Mouse (Mus musculus) lung, postnatal 0 days (tissue): ENCODE measurements around the gene Clca4a.

ENCODE experiments used
- CTCF ChIP-seq: IDR thresholded peaks from 2 replicates; pipeline ENCODE4 v1.5.1; 2016; ENCODE audit warnings: antibody characterized with exemption, mild to moderate bottlenecking
- EP300 ChIP-seq: IDR thresholded peaks from 2 replicates; pipeline ENCODE4 v1.6.1; 2016; ENCODE audit warnings: antibody characterized with exemption, mild to moderate bottlenecking, control low read depth

DNA sequence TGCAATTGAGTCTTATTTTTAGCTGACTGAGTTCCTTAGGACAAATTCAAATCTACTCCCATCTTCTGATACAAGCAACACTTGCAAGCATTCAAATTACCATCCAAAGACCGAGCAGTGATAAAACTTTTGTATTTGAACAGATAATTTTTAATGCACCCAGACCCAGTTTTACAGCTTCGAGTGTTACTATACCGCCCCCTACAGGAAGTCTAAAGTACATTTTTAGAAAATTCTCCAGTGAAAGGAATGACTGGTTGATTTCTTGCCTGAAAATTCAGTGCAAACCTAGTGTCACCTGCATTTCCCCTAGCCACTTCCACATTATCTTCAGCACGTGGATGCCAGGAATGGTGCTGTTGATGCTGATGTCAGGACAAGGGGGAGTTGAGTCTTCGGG lies 29.6 kb upstream of the Clca4a start:
- peak; percentile 48 for TF ChIP-seq CTCF
- no peak for TF ChIP-seq EP300
